Mouse (Mus musculus): ENCODE data around the gene Ccz1. TPM values are rescaled to one million over a fixed set of nuclear protein-coding genes. Genes with fewer than 3 reads are reported as not detected.

The Ccz1 gene
- polyA plus RNA-seq, 1 experiment from 2014 or later, result 103 TPM

- ChIA-PET CTCF (interaction anchor here (2.2 kb wide), 1 partner anchor 14 kb away, joined by 7 read pairs; no protein-coding TSS in a partner anchor), POLR2A (no interaction called here)
- DNase-seq (ENCODE audit: low read depth, low spot score), result no peak
- no peak for ATAC-seq
- no peak for TF ChIP-seq CTCF (IDR thresholded peaks at IDR 0.05)
- in situ Hi-C loops (cut with MboI; ENCODE audit: low pct_unique_long_range_greater_than_20kb), result no loop called here
- H3K27me3 ChIP-seq, result no peaks in the 10 kb centered on the region
Observed at GRCm38 (mm10) chr5:143976232-143976631, 38.4 kb downstream of the Ccz1 start.

GRCm38 (mm10) chr5:143975631-143975933, 39.1 kb downstream of the Ccz1 start:
- DNase-seq (ENCODE audit: low read depth, low spot score), result no peak
- ChIA-PET CTCF (interaction anchor here (1.3 to 2.2 kb wide), 3 partner anchors 13 to 43 kb away, joined by 3 to 7 read pairs (median 6); partner anchors contain the start of gene Rsph10b), POLR2A (no interaction called here)
- no peaks in the 10 kb centered on the region for H3K27me3 ChIP-seq
- TF ChIP-seq CTCF (IDR thresholded peaks at IDR 0.05), result no peak
- no peak for ATAC-seq
- in situ Hi-C loops (cut with MboI; ENCODE audit: low pct_unique_long_range_greater_than_20kb), result no loop called here

- peak; percentile 80 for TF ChIP-seq CTCF (IDR thresholded peaks at IDR 0.05)
- ChIA-PET POLR2A (no interaction called here), CTCF (interaction anchor here (1.3 to 2.2 kb wide), 3 partner anchors 12 to 43 kb away, joined by 3 to 7 read pairs (median 6); partner anchors contain the start of gene Rsph10b)
- DNase-seq (ENCODE audit: low read depth, low spot score) (no peak), ATAC-seq (peak; percentile 77)
- in situ Hi-C loops (cut with MboI; ENCODE audit: low pct_unique_long_range_greater_than_20kb), result no loop called here
- H3K27me3 ChIP-seq, result no peaks in the 10 kb centered on the region
Observed at GRCm38 (mm10) chr5:143974931-143975630, 39.6 kb downstream of the Ccz1 start.

GRCm38 (mm10) chr5:143972628-143973027, 42.0 kb downstream of the Ccz1 start:
- DNase-seq (ENCODE audit: low read depth, low spot score) (no peak), ATAC-seq (no peak)
- no peaks in the 10 kb centered on the region for H3K27me3 ChIP-seq
- in situ Hi-C loops (cut with MboI; ENCODE audit: low pct_unique_long_range_greater_than_20kb), result no loop called here
- TF ChIP-seq CTCF (IDR thresholded peaks at IDR 0.05), result no peak
- ChIA-PET POLR2A (no interaction called here), CTCF (no interaction called here)

GRCm38 (mm10) chr5:143966671-143967070, 48.0 kb downstream of the Ccz1 start:
- ChIA-PET CTCF (no interaction called here), POLR2A (no interaction called here)
- no peak for ATAC-seq
- no peak for TF ChIP-seq CTCF (IDR thresholded peaks at IDR 0.05)
- no peaks in the 10 kb centered on the region for H3K27me3 ChIP-seq
- DNase-seq (ENCODE audit: low read depth, low spot score), result no peak
- in situ Hi-C loops (cut with MboI; ENCODE audit: low pct_unique_long_range_greater_than_20kb), result no loop called here

GRCm38 (mm10) chr5:143965586-143966345, 48.9 kb downstream of the Ccz1 start:
- ChIA-PET POLR2A (no interaction called here), CTCF (no interaction called here)
- DNase-seq (ENCODE audit: low read depth, low spot score) (peak; percentile 68), ATAC-seq (peak; percentile 62)
- TF ChIP-seq CTCF (IDR thresholded peaks at IDR 0.05), result no peak
- H3K27me3 ChIP-seq, result no peaks in the 10 kb centered on the region
- in situ Hi-C loops (cut with MboI; ENCODE audit: low pct_unique_long_range_greater_than_20kb), result no loop called here

- DNase-seq (ENCODE audit: low read depth, low spot score), result no peak
- in situ Hi-C loops (cut with MboI; ENCODE audit: low pct_unique_long_range_greater_than_20kb), result no loop called here
- no peak for ATAC-seq
- H3K27me3 ChIP-seq, result no peaks in the 10 kb centered on the region
- POLR2A ChIA-PET, result no interaction called here
- TF ChIP-seq CTCF (IDR thresholded peaks at IDR 0.05), result no peak
- CTCF ChIA-PET, result no interaction called here
Observed at GRCm38 (mm10) chr5:143961176-143961575, 53.5 kb downstream of the Ccz1 start.

GRCm38 (mm10) chr5:143959551-143959950, 55.1 kb downstream of the Ccz1 start:
- no peak for DNase-seq (ENCODE audit: low read depth, low spot score)
- ChIA-PET POLR2A (no interaction called here), CTCF (interaction anchor here (1.2 kb wide), 1 partner anchor 39 kb away, joined by 3 read pairs; no protein-coding TSS in a partner anchor)
- no peak for ATAC-seq
- in situ Hi-C loops (cut with MboI; ENCODE audit: low pct_unique_long_range_greater_than_20kb), result no loop called here
- no peak for TF ChIP-seq CTCF (IDR thresholded peaks at IDR 0.05)
- no peaks in the 10 kb centered on the region for H3K27me3 ChIP-seq

- no peaks in the 10 kb centered on the region for H3K27me3 ChIP-seq
- no peak for TF ChIP-seq CTCF (IDR thresholded peaks at IDR 0.05)
- ChIA-PET CTCF (interaction anchor here (1.4 kb wide), 1 partner anchor 23 kb away, joined by 3 read pairs; no protein-coding TSS in a partner anchor), POLR2A (no interaction called here)
- ATAC-seq (no peak), DNase-seq (ENCODE audit: low read depth, low spot score) (no peak)
- in situ Hi-C loops (cut with MboI; ENCODE audit: low pct_unique_long_range_greater_than_20kb), result no loop called here
Observed at GRCm38 (mm10) chr5:143957101-143957500, 57.6 kb downstream of the Ccz1 start.

GRCm38 (mm10) chr5:143950016-143950415, 64.7 kb downstream of the Ccz1 start:
- DNase-seq (ENCODE audit: low read depth, low spot score), result no peak
- ChIA-PET POLR2A (no interaction called here), CTCF (interaction anchor here (1.6 kb wide), 1 partner anchor 19 kb away, joined by 4 read pairs; no protein-coding TSS in a partner anchor)
- ATAC-seq, result no peak
- in situ Hi-C loops (cut with MboI; ENCODE audit: low pct_unique_long_range_greater_than_20kb), result no loop called here
- no peak for TF ChIP-seq CTCF (IDR thresholded peaks at IDR 0.05)
- no peaks in the 10 kb centered on the region for H3K27me3 ChIP-seq

- POLR2A ChIA-PET, result no interaction called here
- CTCF ChIA-PET, result interaction anchor here (1.6 kb wide), 1 partner anchor 17 kb away, joined by 4 read pairs; no protein-coding TSS in a partner anchor
- no peak for ATAC-seq
Observed at GRCm38 (mm10) chr5:143948361-143948760, 66.3 kb downstream of the Ccz1 start.

More at GRCm38 (mm10) chr5:143948361-143948760, 66.3 kb downstream of the Ccz1 start:
- no peak for TF ChIP-seq CTCF (IDR thresholded peaks at IDR 0.05)
- in situ Hi-C loops (cut with MboI; ENCODE audit: low pct_unique_long_range_greater_than_20kb), result no loop called here
- H3K27me3 ChIP-seq, result no peaks in the 10 kb centered on the region
- DNase-seq (ENCODE audit: low read depth, low spot score), result no peak
